Mouse (Mus musculus): Measurements from ENCODE around the gene Gfod2.

The Gfod2 gene

GRCm38 (mm10) chr8:105702731-105703415 is 55.6 kb downstream of the Gfod2 start:
- no peak for DNase-seq (ENCODE audit: low spot score)

DNA sequence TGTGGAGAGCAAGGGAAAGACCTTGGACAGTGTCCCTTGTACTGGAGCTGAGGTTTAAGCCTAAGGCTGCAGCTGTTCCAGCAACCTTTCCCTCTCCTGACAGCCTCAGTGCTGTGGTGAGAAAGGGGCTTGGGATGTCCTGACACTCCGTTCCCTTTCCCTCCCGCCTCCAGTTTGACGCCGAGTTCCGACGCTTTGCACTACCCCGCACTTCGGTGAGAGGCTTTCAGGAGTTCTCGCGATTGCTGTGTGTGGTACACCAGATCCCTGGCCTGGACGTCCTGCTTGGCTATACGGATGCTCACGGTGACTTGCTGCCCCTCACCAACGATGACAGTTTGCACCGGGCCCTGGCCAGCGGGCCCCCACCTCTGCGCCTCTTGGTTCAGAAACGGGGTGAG is 56.5 kb downstream of the Gfod2 start:
- no peak for DNase-seq (ENCODE audit: low spot score)

DNA sequence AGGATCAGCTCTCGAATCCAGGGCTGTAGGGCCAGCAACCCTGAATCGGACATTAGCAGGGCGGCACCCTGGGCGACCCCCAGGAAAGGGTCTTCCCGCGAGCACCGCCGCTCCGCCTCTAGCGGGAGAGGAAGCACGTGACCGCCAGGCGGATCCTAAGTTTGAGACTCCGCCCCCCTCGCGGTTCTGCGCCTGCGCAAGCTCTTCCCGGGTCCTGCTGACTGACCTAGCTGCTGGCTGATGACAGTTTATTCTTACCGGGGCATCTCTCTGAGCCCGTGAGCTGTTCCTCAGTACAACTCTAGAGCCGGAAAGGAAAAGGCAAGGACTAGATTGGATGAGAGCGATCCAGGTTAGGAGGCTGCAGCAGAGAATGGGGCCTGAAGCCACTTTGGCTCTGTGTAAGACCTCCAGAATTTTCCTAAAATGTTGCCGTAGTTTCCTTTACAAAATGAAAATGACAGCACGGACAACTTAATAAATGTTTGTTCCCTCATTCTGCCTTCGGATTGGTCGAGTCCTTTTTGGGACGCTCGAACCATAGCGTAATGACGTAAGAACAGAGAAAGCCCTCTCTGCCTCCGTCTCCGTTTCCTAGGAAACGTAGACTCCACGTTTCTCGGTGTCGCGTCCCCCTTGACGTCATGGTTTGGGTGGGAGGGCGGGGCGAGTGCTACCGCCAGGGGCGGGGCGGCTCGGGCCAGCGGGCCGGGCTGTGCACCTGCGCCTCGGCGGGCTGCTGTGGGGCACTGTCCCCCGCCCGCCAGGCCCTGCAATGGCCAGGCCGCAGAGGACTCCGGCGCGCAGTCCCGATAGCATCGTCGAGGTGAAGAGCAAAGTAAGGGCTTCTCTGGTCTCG is 57.3 kb downstream of the Gfod2 start, which contains the start of the genes Acd and Pard6a:
TSS of gene Acd (minus strand) at position 137 of the 859 bp plus-strand sequence.
TSS of gene Pard6a (plus strand) at position 183 of the 859 bp plus-strand sequence.
- peak; percentile 88 for DNase-seq (ENCODE audit: low spot score)

DNA sequence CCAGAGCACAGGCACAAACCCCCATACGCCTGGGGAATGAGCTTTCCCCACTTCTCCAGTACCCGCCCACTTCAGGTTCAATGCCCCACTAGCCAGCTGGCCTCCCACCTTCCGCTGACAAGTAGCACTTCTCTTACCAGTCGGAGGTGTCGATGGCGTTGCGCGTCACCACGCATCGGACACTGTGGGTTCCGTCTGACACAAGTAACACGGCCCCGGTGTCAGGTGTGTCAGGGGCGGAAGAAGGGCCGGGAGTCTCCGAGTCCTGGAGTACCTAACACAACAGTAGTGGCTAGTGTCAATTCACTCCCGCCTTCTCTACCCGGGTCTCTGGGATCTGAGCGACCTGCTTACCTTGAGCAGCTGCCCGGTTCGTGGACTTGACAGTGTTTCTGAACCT is 57.9 kb downstream of the Gfod2 start:
- DNase-seq (ENCODE audit: low spot score): no peak

DNA sequence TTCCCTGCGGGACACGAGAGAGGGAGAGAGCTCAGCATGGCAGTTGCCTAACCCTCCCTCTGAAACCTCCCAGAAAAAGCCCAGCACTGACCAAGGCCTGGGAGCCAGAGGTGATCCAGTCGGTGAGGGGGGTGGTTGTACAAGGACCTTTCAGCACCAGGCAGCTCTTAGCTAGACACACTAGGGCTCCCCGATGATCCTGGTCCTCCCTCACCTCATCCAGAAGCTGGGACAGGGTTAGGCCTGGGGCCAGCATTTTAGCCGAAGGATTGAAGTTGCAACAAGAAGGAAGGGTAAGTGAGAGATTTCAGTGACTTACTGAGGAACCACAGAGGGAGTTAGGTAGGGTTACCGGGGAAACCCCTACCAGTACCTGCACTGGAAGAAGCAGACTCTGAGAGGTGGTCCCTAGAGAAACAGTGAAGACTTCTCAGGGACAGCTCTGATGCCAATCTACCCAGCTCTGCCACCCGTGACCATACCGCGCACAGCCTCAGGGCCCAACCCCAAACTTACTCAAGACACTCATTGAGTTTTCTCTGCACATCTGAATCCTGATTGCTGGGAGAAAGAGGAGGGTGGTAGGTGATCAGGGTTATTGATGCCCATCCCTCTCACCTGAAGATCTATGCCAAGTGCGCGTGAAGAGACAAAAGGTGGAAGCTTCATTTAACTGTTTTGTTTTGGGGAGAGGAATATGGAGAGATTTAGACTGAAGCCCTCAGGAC is 58.8 kb downstream of the Gfod2 start:
- no peak for DNase-seq (ENCODE audit: low spot score)

GRCm38 (mm10) chr8:105698734-105699133 is 59.7 kb downstream of the Gfod2 start:
- DNase-seq (ENCODE audit: low spot score): no peak

DNA sequence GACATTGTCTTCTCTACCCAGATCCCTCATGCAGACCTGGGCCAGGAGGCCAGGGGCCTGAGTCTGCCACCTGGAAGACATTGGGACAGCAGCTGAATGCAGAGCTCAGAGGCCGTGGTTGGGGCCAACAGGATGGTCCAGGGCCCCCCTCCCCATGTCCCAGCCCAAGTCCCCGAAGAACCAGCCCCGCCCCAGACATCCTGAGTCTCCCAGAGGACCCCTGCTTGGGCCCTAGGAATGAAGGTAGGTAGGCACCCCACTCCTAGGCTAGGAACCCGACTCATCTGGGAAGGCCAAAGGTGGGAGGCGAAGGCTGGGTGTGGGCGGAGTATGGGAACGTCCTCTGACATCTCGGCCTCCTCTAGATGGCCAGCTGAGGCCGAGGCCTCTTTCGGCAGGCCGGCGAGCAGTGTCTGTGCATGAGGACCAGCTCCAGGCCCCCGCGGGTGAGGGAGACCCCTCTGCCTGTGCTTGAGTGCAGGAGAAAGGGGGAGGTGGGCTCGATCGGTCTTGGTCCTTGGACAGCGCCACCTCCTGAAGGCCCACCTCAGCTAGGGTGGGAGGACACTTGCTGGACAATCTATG is 61.2 kb downstream of the Gfod2 start:
- DNase-seq (ENCODE audit: low spot score): no peak

- DNase-seq (ENCODE audit: low spot score): no peak
These were observed 63.2 kb downstream of the Gfod2 start for GRCm38 (mm10) chr8:105695080-105695780.

DNA sequence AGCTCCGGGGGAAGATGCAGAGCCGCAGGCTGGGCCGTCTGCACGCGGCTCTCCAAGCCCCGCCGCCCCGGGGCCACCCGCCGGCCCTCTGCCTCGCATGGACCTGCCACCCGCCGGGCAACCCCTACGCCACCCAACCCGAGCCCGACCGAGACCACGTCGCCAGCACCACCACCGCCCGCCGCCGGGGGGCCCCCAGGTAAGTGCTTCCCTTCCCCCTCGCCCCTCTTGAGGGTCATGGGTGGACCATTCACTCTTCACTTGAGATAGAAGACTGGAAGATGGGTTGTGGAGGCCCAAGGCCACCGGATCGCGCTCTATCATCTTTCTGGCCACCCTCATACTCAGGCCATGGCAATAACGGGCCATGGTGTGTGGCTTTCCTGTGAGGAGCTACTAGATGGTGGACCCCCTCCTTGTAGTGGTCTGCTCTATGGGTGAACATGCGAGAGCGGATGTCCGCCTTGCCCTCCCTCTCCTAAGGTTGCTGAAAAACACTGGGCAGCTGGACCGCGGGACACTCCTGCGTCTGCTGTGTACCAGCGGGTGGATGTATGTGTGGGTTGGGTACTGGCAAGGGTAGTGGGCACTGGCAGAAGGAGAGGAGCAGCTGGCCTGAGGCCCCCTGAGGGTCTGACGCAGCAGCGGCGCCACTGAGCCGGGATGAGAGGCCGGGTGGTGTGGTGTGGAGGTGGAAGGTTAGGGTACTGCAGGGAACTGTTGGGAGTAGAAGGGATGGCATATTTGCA is 64.2 kb downstream of the Gfod2 start:
- DNase-seq (ENCODE audit: low spot score): no peak

- DNase-seq (ENCODE audit: low spot score): no peak
These were observed 64.8 kb downstream of the Gfod2 start for GRCm38 (mm10) chr8:105693648-105694047.

- DNase-seq (ENCODE audit: low spot score): no peak
These were observed 65.8 kb downstream of the Gfod2 start for GRCm38 (mm10) chr8:105692449-105693182.

DNA sequence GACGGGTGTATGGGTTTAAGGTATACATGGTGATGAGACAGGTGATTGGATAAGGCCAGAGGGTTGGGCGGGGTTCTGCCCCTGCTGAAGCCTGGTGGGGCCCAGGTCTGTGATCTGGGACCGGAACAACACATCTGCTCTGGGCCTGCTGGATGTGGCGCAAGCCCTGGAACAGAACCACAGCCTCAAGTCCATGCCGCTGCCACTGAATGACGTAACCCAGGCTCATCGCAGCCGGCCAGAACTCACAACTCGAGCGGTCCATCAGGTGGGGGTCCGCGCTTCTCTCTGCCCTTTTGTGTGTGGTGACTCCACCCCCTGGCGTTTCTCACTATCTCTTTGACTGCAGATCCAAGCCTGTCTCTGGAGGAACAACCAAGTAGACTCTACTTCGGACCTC is 67.5 kb downstream of the Gfod2 start:
- no peak for DNase-seq (ENCODE audit: low spot score)

GRCm38 (mm10) chr8:105689983-105690360 is 68.5 kb downstream of the Gfod2 start:
- no peak for DNase-seq (ENCODE audit: low spot score)

DNA sequence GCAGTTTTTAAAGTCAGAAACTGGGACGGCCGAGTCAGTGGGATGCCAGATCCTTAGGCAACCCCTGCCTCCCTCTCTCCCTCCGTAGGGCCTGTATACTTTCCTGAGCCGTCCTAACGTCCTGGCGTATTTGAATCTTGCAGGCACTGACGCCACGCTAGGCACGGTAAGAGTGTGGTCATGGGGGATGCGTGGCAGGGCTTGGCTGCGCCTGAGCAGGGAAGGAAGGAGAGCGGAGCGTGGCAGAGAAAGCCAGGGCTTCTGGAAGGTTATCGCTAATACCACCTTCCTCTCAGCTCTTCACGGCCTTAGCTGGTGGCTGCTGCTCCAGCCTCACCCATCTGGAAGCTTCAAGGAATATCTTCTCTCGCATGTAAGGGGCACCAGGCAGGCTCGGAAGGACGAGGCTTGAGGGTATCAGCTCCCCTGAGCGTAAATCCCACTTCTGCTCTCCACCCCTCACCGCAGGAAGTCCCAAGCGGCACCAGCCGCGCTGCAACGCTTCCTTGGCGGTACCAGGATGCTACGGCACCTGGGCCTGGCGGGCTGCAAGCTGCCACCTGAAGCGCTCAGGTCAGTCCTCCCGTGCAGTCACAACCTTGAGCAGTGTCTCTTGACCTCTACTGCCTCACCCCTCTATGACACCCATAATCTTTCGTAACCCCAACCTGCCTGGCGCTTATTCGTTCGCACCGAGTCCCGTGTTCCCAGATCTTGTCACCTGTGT is 69.0 kb downstream of the Gfod2 start:
- DNase-seq (ENCODE audit: low spot score): no peak

DNA sequence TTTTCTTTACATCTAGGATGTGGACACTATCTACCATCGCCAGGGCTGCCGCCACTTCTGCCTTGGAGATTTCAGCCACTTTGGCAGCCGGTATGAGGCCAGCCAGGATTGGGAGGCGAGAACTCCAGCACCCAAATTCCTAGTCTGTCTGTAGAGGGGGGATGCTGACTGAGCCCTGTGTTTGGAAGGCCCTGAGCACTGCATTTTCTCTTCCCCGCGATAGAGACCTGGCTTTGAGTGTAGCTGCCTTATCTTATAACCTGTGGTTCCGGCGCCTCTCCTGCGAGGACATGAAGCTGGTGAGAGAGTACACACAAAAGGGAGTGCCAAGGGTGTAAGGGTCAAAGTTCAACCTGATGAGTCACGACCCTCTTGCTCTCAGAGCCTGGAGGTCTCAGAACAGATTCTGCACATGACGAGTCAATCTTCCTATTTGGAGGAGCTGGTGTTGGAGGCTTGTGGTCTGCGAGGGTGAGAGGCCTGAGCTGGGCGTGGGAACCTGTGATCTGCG is 70.2 kb downstream of the Gfod2 start:
- no peak for DNase-seq (ENCODE audit: low spot score)

GRCm38 (mm10) chr8:105687512-105687911 is 71.0 kb downstream of the Gfod2 start:
- DNase-seq (ENCODE audit: low spot score): no peak

DNA sequence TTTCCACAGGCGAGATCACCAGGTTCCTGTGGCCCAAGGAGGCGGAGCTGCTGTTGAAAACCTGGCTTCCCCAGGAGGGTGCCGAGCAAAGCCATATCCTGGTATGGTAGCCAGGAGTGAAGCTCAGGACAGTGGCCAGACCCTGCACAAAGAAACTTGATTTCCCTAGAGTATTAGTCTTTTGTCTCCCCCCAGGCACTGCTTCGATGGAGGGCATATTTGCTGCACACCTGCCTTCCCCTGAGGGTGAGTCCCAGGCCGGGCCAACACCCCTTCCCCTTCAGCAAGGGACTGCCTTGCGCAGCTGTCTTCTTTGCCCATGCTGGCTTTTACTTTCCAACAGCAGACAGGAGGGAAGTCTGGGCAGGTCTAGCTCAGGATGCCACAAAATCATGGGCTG is 71.9 kb downstream of the Gfod2 start:
- no peak for DNase-seq (ENCODE audit: low spot score)

- DNase-seq (ENCODE audit: low spot score): no peak
These were observed 72.6 kb downstream of the Gfod2 start, which contains the start of gene Carmil2 for GRCm38 (mm10) chr8:105685796-105686308. TSS of gene Carmil2 (plus strand) at chr8:105686274.

DNA sequence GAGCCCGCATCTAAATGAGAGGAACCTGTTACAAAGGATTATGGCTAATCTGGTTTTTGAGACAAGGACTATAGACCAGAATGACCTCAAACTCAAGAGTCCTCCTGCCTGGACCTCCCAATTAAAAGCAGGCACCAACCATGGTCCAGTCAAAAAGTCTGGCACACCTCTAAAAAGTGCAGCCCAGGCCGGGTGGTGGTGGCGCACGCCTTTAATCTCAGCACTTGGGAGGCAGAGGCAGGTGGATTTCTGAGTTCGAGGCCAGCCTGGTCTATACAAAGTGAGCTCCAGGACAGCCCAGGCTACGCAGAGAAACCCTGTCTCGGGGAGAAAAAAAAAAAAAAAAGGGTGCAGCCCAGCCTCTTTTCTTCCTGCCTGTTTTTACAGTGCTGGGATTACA is 73.1 kb downstream of the Gfod2 start:
- no peak for DNase-seq (ENCODE audit: low spot score)
